Mouse (Mus musculus): Measurements from ENCODE around the gene Kazn. TPM values are rescaled to one million over a fixed set of nuclear protein-coding genes. Genes with fewer than 3 reads are reported as not detected.

Gene Kazn
- not detected for polyA plus RNA-seq (2012; fragmentation: generic; extraction: Trizol)
- long read RNA-seq, experiment 1: 0 reads
- long read RNA-seq, experiment 2: 0 reads

DNA sequence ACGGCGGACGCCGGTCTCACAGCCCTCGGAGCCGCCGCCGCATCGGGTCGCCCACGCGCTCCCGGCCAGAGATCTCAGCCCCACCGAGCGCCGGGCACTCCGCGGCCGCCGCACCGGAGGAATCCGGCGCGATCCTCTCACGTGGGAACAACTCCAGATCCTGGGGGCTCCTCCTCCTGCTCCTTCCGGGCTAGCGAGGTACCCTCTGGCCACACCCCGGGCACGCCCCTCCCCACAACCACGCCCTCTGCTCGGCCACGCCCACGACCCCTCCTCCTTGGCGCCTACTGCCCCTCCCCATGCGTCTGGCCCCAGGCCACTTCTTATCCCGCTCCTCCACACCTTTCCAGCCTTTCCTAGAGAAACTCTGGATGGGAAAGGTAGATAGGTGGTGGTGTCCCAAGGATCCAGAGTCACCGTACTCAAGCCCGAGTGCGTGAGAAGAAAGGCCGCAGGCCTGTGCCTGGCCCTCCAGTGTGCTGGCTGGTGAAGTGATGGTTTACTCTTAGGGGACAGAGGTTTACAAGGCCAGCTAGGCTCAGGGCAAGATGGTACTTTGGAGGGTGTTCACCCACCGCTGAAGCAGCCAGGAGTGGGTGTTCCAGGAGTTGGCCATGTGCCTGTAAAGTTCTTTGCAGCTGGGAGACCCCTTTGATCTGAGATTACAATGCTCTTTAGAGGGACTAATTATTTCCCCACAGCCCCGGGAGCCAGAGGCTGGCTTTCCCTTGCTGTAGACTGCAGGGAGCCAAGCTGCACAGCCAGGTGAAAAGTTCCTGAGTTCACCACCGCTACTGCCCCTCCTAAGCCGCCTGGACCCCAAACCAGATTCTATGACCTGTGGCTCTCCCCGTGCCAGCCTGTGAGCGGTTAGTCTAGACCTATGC is at the start of gene Kazn:
Kazn (minus strand) TSS at position 162 of the 887 bp plus-strand sequence.
- TF ChIP-seq CEBPB (IDR thresholded peaks at IDR 0.05; ENCODE audit: low read depth): no peak
- no peak for TF ChIP-seq MYOG (IDR thresholded peaks at IDR 0.05; ENCODE audit: control insufficient read depth, extremely low read depth, insufficient read length)
- TF ChIP-seq CTCF (IDR thresholded peaks at IDR 0.05; ENCODE audit: control insufficient read depth, insufficient read depth, insufficient read length): no peak
- no peak for TF ChIP-seq FOSL1 (IDR thresholded peaks at IDR 0.05; ENCODE audit: insufficient read depth, low read length, poor library complexity, severe bottlenecking)
- no peak for TF ChIP-seq USF1 (IDR thresholded peaks at IDR 0.05; ENCODE audit: low read depth)
- TF ChIP-seq MYOD1 (IDR thresholded peaks at IDR 0.05; ENCODE audit: control insufficient read depth, insufficient read length, low read depth): no peak
- no peak for TF ChIP-seq MAX (IDR thresholded peaks at IDR 0.05)
- no peak within 1 kb of the TSS for H3K4me3 ChIP-seq (ENCODE audit: insufficient read depth, poor library complexity, severe bottlenecking)
- no peaks in the 10 kb centered on the region for H3K36me3 ChIP-seq (ENCODE audit: control insufficient read depth, insufficient read depth)
- no peaks in the 10 kb centered on the region for H3K79me2 ChIP-seq (ENCODE audit: control insufficient read depth, insufficient read depth)
- H3K79me3 ChIP-seq (ENCODE audit: low read depth): no peaks in the 10 kb centered on the region
- H3K27me3 ChIP-seq (ENCODE audit: control insufficient read depth, insufficient read depth, insufficient read length): no peaks in the 10 kb centered on the region
- H3ac ChIP-seq (ENCODE audit: control insufficient read depth, insufficient read length, low read depth): no peak within 1 kb of the TSS

DNA sequence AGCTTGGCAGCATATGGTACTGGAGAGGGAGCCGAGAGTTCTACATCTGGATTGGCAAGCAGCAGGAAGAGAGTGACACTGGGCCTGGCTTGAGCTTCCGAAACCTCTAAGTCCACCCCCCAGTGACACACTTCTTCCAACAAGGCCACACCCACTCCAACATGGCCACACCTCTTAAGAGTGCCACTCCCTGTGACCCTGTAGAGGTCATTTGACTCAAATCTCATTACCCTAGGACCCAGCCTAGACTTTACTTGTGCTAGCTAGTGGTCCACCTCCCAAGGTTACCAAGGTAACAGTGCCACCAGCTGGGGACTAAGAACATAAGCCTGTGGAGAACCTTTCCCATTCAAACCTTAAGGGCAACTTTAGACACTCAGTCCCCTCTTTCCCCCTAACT is 46.3 kb upstream of the Kazn start:
- Histone ChIP-seq H3K79me2 (ENCODE audit: control insufficient read depth, insufficient read depth) (no peaks in the 10 kb centered on the region), H3K27me3 (ENCODE audit: control insufficient read depth, insufficient read depth, insufficient read length) (no peaks in the 10 kb centered on the region), H3K4me3 (ENCODE audit: insufficient read depth, poor library complexity, severe bottlenecking) (no peak overlapping the region), H3ac (ENCODE audit: control insufficient read depth, insufficient read length, low read depth) (no peak overlapping the region), H3K79me3 (ENCODE audit: low read depth) (no peaks in the 10 kb centered on the region), H3K36me3 (ENCODE audit: control insufficient read depth, insufficient read depth) (no peaks in the 10 kb centered on the region)
- TF ChIP-seq MAX (IDR thresholded peaks at IDR 0.05): no peak
- no peak for TF ChIP-seq USF1 (IDR thresholded peaks at IDR 0.05; ENCODE audit: low read depth)
- TF ChIP-seq FOSL1 (IDR thresholded peaks at IDR 0.05; ENCODE audit: insufficient read depth, low read length, poor library complexity, severe bottlenecking): no peak
- no peak for TF ChIP-seq CTCF (IDR thresholded peaks at IDR 0.05; ENCODE audit: control insufficient read depth, insufficient read depth, insufficient read length)
- TF ChIP-seq MYOD1 (IDR thresholded peaks at IDR 0.05; ENCODE audit: control insufficient read depth, insufficient read length, low read depth): no peak
- no peak for TF ChIP-seq CEBPB (IDR thresholded peaks at IDR 0.05; ENCODE audit: low read depth)
- TF ChIP-seq MYOG (IDR thresholded peaks at IDR 0.05; ENCODE audit: control insufficient read depth, extremely low read depth, insufficient read length): no peak

DNA sequence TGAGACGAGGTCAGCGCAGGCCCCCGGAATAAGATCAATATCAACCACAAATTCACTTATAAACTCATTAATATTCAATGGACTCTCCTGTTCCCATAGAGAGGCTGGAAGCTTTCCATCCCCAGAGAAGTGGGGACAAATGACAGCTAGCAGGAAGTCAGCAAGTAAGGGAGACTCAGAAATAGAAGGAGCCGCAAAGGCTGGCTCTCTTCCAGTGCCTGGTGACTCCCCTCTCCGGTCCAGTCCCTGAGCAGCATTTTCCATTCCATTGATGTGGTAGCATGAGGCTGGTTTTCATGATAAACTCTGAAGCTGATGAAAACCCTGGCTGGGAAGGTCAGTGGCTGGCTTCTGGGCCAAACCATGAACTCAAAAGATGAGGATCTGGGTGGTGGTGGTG is 44.7 kb upstream of the Kazn start:
- H3ac ChIP-seq (ENCODE audit: control insufficient read depth, insufficient read length, low read depth): no peak overlapping the region
- no peaks in the 10 kb centered on the region for H3K36me3 ChIP-seq (ENCODE audit: control insufficient read depth, insufficient read depth)
- no peaks in the 10 kb centered on the region for H3K79me3 ChIP-seq (ENCODE audit: low read depth)
- H3K27me3 ChIP-seq (ENCODE audit: control insufficient read depth, insufficient read depth, insufficient read length): no peaks in the 10 kb centered on the region
- TF ChIP-seq USF1 (IDR thresholded peaks at IDR 0.05; ENCODE audit: low read depth) (no peak), MYOG (IDR thresholded peaks at IDR 0.05; ENCODE audit: control insufficient read depth, extremely low read depth, insufficient read length) (no peak), MAX (IDR thresholded peaks at IDR 0.05) (no peak), CTCF (IDR thresholded peaks at IDR 0.05; ENCODE audit: control insufficient read depth, insufficient read depth, insufficient read length) (no peak), FOSL1 (IDR thresholded peaks at IDR 0.05; ENCODE audit: insufficient read depth, low read length, poor library complexity, severe bottlenecking) (no peak), MYOD1 (IDR thresholded peaks at IDR 0.05; ENCODE audit: control insufficient read depth, insufficient read length, low read depth) (no peak), CEBPB (IDR thresholded peaks at IDR 0.05; ENCODE audit: low read depth) (no peak)
- no peaks in the 10 kb centered on the region for H3K79me2 ChIP-seq (ENCODE audit: control insufficient read depth, insufficient read depth)
- no peak overlapping the region for H3K4me3 ChIP-seq (ENCODE audit: insufficient read depth, poor library complexity, severe bottlenecking)

DNA sequence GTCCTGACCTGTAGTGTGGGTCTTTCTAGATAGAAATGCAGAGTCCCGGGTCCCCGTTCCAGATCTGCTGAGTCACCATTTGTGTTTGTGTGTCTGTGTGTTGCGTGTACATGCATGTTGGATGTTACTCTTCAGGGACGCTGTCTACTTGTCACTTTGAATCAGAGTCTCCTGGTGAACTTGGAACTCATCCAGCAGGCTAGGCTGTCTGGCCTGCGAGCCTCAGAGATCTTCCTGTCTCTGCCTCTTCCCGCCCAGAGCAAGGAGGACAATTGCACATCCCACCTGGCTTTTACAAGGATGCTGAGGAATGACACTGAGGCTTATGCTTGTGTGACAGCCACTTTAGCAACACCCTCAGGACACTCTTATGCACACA is 39.0 kb upstream of the Kazn start:
- no peaks in the 10 kb centered on the region for H3K79me2 ChIP-seq (ENCODE audit: control insufficient read depth, insufficient read depth)
- TF ChIP-seq MYOG (IDR thresholded peaks at IDR 0.05; ENCODE audit: control insufficient read depth, extremely low read depth, insufficient read length): no peak
- TF ChIP-seq MYOD1 (IDR thresholded peaks at IDR 0.05; ENCODE audit: control insufficient read depth, insufficient read length, low read depth): no peak
- no peak for TF ChIP-seq CEBPB (IDR thresholded peaks at IDR 0.05; ENCODE audit: low read depth)
- TF ChIP-seq CTCF (IDR thresholded peaks at IDR 0.05; ENCODE audit: control insufficient read depth, insufficient read depth, insufficient read length): no peak
- no peak for TF ChIP-seq MAX (IDR thresholded peaks at IDR 0.05)
- TF ChIP-seq USF1 (IDR thresholded peaks at IDR 0.05; ENCODE audit: low read depth): no peak
- TF ChIP-seq FOSL1 (IDR thresholded peaks at IDR 0.05; ENCODE audit: insufficient read depth, low read length, poor library complexity, severe bottlenecking): no peak
- no peak overlapping the region for H3K4me3 ChIP-seq (ENCODE audit: insufficient read depth, poor library complexity, severe bottlenecking)
- H3K79me3 ChIP-seq (ENCODE audit: low read depth): no peaks in the 10 kb centered on the region
- H3K36me3 ChIP-seq (ENCODE audit: control insufficient read depth, insufficient read depth): no peaks in the 10 kb centered on the region
- H3K27me3 ChIP-seq (ENCODE audit: control insufficient read depth, insufficient read depth, insufficient read length): no peaks in the 10 kb centered on the region
- no peak overlapping the region for H3ac ChIP-seq (ENCODE audit: control insufficient read depth, insufficient read length, low read depth)

DNA sequence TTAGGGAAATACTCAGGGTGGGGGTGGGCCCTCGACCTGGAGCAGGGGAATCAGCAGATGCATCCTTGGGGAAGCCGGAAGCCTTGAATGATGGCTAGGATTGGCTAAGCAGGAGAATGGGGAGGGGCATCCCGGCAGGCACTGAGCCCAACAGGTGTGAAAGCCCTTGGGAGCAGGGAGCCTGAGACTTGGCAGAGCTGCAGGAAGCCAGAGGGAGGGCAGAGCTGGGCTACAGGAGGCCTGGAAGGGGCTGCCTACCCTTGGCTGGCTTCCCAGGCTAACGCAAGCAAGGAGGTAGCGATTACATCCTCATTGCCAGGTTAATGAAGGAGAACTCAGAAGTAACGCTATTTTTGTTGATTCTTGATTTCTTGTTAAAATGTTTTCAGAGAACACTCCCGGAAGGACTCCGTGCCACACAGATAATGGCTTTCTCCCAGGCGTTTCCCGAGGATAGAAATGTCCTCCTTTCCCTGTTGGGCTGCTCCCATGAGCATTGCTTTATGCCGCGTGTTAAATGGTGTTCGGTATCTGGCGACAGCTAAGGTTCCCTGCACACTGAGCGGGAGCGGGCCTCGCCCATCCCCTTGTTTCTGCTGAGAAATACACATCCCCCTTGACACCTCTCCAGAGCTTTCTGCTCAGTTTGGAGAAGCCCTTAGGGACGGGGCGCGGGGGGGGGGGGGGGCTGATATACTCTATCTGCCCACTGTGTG is 38.4 kb upstream of the Kazn start:
- H3K27me3 ChIP-seq (ENCODE audit: control insufficient read depth, insufficient read depth, insufficient read length): no peaks in the 10 kb centered on the region
- H3K4me3 ChIP-seq (ENCODE audit: insufficient read depth, poor library complexity, severe bottlenecking): no peak overlapping the region
- H3K36me3 ChIP-seq (ENCODE audit: control insufficient read depth, insufficient read depth): no peaks in the 10 kb centered on the region
- H3ac ChIP-seq (ENCODE audit: control insufficient read depth, insufficient read length, low read depth): no peak overlapping the region
- H3K79me2 ChIP-seq (ENCODE audit: control insufficient read depth, insufficient read depth): no peaks in the 10 kb centered on the region
- TF ChIP-seq MAX (IDR thresholded peaks at IDR 0.05) (no peak), FOSL1 (IDR thresholded peaks at IDR 0.05; ENCODE audit: insufficient read depth, low read length, poor library complexity, severe bottlenecking) (no peak), CEBPB (IDR thresholded peaks at IDR 0.05; ENCODE audit: low read depth) (no peak), CTCF (IDR thresholded peaks at IDR 0.05; ENCODE audit: control insufficient read depth, insufficient read depth, insufficient read length) (no peak), USF1 (IDR thresholded peaks at IDR 0.05; ENCODE audit: low read depth) (no peak), MYOG (IDR thresholded peaks at IDR 0.05; ENCODE audit: control insufficient read depth, extremely low read depth, insufficient read length) (no peak), MYOD1 (IDR thresholded peaks at IDR 0.05; ENCODE audit: control insufficient read depth, insufficient read length, low read depth) (no peak)
- H3K79me3 ChIP-seq (ENCODE audit: low read depth): no peaks in the 10 kb centered on the region

Data from C2C12 (cell line).